Mouse (Mus musculus): ENCODE measurements at regions not wholly inside any gene's neighbourhood (a gene's known extent, or its start where the extent isn't known, plus 50 kb on each side); places are given as distances from the start of the nearest gene placed in this dataset.

DNA sequence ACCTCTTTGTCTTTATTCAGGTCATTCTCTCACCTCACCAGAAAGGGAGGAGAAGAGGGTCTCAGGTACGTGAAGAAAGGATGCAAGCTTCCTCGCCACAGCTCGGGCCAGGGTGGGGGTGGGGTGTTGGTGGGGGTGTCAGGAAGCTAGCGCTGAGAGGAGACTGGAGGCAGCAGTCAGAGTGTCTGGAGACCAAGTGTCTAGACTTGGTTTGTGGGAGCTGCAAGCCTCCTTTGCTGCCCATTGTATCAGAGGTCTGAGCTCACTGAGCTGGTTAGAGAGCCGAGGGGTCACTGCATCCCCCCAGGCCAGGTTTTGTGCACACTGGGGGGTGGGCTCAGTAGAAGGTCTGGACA is 159.4 kb upstream of the Myt1l start:
- no peak for DNase-seq

GRCm38 (mm10) chr12:29391756-29392155 is 136.4 kb upstream of the Myt1l start:
- peak; percentile 43 for DNase-seq

DNA sequence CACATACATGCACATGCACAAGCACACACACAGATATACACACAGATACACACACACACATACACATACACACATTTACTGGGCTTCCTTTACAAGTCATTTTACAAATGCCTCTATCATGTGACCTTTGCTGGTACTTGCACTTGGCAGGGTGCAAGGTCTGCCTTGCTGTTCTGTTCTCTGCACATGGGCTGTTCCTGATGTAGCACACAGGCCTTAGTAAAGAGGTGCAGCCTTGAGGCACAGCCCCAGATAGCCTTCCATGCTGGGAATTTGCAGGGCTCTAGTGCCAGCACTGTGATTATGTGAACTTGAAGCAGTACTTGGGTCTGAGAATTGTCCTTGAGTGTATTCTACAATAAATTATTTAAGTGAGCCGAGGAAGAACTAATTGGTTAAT is 133.9 kb upstream of the Myt1l start:
- peak; percentile 43 for DNase-seq

DNA sequence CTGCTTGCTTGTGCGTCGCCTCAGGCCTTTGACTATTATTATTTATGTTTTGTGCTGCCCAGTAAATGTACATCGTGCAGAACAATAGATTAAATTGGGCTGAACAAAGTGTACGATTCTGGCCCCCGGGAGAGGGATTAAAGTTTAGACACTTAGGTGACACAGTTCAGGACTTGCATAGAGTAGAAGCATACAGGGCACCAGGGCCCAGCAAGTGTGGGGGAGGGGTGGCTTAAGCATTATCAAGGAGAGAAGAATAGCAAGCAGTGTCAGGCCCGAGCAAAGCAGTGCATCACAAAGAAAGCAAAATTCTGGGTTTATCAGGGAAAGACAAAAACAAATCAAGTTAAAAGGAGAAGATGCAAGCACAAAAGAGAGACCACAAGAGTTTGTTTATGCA is 133.3 kb upstream of the Myt1l start:
- DNase-seq = peak; percentile 18

DNA sequence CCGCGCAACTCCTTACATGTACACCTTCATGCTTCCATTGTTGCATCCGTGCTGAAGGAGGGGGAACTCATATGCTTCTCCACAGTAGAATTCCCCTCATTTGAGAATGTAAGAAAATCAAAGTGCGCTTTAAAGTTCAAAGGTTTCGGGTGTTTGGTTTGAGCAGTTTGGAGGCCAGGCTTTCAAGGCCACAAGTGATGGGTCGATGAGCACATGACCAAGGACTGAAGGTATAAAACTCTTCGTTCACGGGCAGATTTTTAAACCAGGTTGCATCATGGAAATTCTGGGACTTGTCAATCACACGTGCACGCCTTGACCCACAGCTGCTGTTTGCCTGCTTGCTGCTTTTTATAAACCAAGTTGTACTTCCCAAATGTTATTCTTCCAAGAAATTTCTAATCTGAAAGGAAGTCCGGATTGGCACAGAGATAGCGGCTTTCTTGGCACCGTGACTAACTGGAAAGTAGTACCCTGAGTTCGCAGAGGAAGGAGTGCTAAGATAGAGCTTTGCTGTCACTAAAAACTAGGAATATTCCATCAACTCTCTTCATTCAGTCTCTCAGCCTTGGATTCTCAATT is 132.7 kb upstream of the Myt1l start:
- DNase-seq = peak; percentile 49

- no peak for DNase-seq
Measured at GRCm38 (mm10) chr12:29404434-29404833, 123.8 kb upstream of the Myt1l start.

- DNase-seq = no peak
Measured at GRCm38 (mm10) chr12:29409336-29410055, 118.7 kb upstream of the Myt1l start.

- DNase-seq = peak; percentile 47
Measured at GRCm38 (mm10) chr12:29433936-29434335, 94.2 kb upstream of the Myt1l start.

- DNase-seq = no peak
Measured at GRCm38 (mm10) chr12:29439343-29440019, 88.7 kb upstream of the Myt1l start.

GRCm38 (mm10) chr12:29465201-29465600 is 63.0 kb upstream of the Myt1l start:
- peak; percentile 67 for DNase-seq
